Mouse (Mus musculus) gastrocnemius, postnatal 14 days (tissue): ENCODE measurements around the gene Gm45021. TPM values are rescaled to one million over a fixed set of nuclear protein-coding genes. Genes with fewer than 3 reads are reported as not detected.

Source experiments
- DNase-seq: peaks from one replicate; pipeline ENCODE4 v3.0.0; 2021; ENCODE audit warnings: mixed read lengths
- intact Hi-C: fragments of 180-260 bp; cut with DNase I; formaldehyde crosslinking; loops from one replicate; pipeline ENCODE4 v1.15.1; 2025; ENCODE audit warnings: low total_unique reads
- total RNA-seq, 2 experiments: library from RNA; stranded (reverse); gene quantifications; 2 replicates each; pipeline ENCODE4 v1.2.3; 2021

The Gm45021 gene
- total RNA-seq, 2 experiments from 2014 or later = not detected

DNA sequence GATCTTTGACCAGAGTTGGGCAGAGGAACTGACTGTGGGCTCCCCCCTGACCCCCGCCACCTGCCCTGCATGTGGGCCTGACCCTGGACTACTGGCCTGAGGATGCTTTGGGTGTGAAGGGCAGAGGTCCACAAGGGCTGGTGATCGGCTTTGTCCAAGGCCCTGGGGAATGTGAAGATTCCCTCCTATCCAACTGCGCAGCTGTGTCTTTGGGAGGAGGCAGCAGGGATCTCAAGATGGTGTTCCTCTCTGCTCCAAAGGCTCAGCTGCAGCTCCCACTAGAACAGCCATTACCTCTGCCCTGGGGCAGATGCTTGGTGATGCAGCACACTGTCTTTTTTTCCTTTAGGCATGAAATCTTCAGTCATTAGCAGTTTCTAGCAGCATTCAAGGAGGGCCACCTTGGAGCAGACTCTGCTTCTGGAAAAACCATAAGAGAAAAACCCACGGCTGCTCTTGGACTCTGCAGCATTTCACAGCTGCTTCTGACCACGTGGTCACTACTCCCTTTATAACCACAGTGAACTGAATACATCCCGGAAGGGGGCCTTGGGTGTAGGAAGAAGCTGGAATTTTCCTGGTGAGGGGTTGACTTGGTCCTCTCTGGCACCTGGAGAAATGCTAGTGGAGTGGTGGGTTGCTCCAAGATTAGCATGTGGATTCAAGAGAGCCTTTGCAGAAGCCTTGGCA is 48.5 kb downstream of the Gm45021 start:
- intact Hi-C loops = no loop called here
- no peak for DNase-seq

- no peak for DNase-seq
- intact Hi-C loops = no loop called here
Measured at GRCm38 (mm10) chr6:48638553-48638952, 49.1 kb downstream of the Gm45021 start.

- no peak for DNase-seq
- intact Hi-C loops = loop anchor here (2.0 to 10.0 kb wide), 4 partner anchors 31 to 467 kb away; partner anchors contain the start of gene Atp6v0e2
Measured at GRCm38 (mm10) chr6:48641391-48641790, 52.0 kb downstream of the Gm45021 start.

- intact Hi-C loops = loop anchor here (5.0 to 10.0 kb wide), 3 partner anchors 61 to 468 kb away; partner anchors contain the start of gene Atp6v0e2
- DNase-seq = no peak
Measured at GRCm38 (mm10) chr6:48642764-48643292, 53.4 kb downstream of the Gm45021 start.

DNA sequence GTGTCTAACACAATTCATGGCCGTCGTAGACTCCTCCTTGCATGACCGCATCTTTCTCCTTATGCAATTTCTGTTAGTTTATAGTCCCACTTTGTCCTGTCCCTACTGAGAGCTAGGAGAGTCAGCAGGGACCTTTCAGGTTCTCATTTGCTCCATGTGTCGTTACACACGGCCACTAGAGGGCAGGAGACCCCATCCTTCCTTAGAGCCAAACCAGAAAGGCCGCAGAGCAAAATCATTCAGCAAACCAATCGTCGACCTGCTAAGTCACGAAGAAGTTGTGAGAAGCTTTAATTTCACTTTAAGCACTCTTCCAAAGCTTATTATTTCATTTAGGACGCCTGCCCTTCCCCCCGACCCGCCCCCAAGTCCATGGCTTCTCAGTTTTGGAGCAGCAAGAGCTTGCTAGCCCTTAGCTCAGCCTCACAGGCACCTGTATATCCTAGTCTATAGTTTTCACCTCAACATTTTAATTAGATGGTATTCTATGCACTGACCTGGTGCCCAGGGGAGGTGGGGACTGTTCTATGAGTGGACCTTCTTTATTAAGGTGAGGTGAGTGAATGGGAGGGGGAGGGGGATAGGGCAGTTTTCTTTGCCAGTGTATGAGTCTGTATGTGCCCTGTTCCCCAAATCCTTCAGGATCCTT is 56.4 kb downstream of the Gm45021 start:
- intact Hi-C loops = loop anchor here (5.0 to 10.0 kb wide), 2 partner anchors 127 to 471 kb away; partner anchors contain the start of gene Gimap3
- peak; percentile 69 for DNase-seq

GRCm38 (mm10) chr6:48646309-48646690 is 56.9 kb downstream of the Gm45021 start:
- no peak for DNase-seq
- intact Hi-C loops = loop anchor here (5.0 to 10.0 kb wide), 2 partner anchors 126 to 471 kb away; partner anchors contain the start of gene Gimap3

DNA sequence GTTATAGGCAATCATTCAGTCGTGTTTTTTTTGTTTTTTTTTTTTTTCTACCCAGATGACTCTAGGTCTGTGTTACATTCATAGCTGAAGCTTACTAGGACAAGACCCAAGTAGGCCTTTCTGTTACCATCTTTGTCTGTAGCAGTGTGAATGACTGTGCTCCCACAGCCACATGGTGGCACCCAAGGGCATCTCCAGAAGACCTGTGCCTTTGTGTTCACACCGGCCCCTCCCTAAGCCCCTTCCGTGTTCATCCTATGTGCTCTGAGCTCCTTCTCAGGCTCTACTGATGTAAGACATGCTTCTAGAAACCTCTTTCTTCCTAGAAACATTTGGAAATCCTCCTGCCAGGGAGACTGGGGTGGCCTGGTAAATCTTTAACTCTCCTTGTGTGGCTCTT is 57.6 kb downstream of the Gm45021 start, which contains the start of gene Gimap8:
TSS of gene Gimap8 (plus strand) at position 240 of the 400 bp plus-strand sequence.
- intact Hi-C loops = loop anchor here (5.0 to 10.0 kb wide), 2 partner anchors 125 to 472 kb away; partner anchors contain the start of gene Gimap3
- DNase-seq = no peak

DNA sequence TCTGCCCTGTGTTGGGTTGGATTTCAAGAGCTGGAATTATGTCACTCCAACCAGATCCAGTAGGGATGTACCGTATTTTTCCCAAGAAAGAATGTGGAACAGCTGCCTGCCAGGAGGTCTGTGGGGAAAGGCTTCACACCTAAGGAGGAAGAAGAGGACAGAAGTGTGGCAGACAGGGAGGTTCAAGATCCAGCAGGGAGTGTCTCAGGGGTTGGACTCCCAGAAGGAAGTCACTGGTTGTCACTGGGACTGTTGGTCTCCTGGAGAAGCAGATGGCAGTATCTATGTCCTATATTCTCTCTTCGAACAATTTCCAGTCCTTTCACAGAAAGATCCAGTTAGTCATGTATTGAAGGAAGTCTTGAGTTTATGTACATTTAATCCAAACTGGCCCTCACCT is 58.2 kb downstream of the Gm45021 start:
- intact Hi-C loops = loop anchor here (5.0 to 10.0 kb wide), 2 partner anchors 125 to 473 kb away; partner anchors contain the start of gene Gimap3

DNA sequence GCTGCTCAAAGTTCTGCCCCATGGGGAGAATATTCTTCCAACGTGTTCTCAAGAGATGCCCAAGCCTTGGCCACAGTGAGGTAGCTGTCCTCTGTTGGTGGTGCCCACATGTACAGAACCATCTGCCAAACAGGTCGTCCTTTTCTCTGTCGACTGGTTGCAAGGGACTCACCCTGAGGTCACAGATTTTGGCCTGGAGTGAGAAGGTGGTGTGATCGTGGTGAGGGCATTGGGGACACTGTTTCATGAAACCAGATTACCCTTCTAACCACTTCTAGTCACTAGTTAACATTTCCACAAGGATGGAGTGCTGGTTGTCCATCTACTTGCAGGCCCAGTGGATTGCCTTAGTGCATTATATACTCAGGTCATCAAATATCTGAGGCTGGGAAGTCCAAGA is 59.4 kb downstream of the Gm45021 start:
- intact Hi-C loops = loop anchor here (5.0 to 10.0 kb wide), 2 partner anchors 124 to 474 kb away; partner anchors contain the start of gene Gimap3
- DNase-seq = no peak

More for the DNA sequence above, 58.2 kb downstream of the Gm45021 start:
- no peak for DNase-seq

DNA sequence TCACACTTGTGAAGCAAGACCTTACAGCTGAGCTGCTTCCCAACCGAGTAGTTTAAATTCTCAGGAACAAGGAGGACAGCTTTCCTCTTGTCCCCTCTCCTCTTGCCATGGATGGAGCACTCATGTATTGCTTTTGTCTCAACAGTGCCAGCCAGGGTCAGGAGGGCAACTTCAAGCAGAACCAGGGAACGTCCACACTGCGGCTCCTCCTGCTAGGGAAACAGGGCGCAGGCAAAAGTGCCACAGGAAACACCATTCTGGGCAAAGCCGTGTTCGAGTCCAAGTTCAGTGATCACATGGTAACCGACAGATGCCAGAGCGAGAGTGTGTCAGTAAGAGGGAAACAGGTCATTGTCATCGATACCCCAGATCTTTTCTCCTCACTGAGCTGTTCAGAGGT is 60.6 kb downstream of the Gm45021 start:
- intact Hi-C loops = loop anchor here (2.0 kb wide), 1 partner anchor 55 kb away; no protein-coding TSS in a partner anchor
- DNase-seq = no peak

DNA sequence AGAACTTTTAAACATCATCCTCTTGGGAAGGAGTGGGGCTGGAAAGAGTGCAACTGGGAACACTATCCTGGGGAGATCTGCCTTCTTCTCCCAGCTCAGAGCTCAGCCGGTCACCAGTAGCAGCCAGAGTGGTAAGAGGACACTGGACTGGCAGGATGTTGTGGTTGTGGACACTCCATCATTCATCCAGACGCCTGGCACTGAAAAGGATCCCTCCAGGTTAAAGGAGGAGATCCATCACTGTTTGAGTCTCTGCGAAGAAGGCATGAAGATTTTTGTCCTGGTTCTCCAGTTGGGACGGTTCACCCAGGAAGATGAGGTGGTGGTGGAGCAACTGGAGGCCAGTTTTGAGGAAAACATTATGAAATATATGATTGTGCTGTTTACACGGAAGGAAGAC is 69.3 kb downstream of the Gm45021 start:
- intact Hi-C loops = no loop called here
- DNase-seq = no peak

Other genes with a start within 250 kb of the Gm45021 start
- 10 to 100 TPM in 1 of 2 experiments, 1 to 10 TPM in 1; 8.7 to 11.0 TPM for gene Krba1, start 194.0 kb upstream of the Gm45021 start, total RNA-seq
- gene Zfp467, start 143.8 kb upstream of the Gm45021 start, total RNA-seq = 10 to 100 TPM; 15.9 to 16.5 TPM
- 1 to 10 TPM in 1 of 2 experiments, under 1 TPM in 1; 0.16 to 1.1 TPM for gene Sspo, start 141.4 kb upstream of the Gm45021 start, total RNA-seq
- 10 to 100 TPM; 48.6 to 48.9 TPM for gene Atp6v0e2, start 52.0 kb upstream of the Gm45021 start, total RNA-seq
- 10 to 100 TPM; 13.2 to 15.4 TPM for gene Lrrc61, start 34.8 kb upstream of the Gm45021 start, total RNA-seq
- gene Rarres2, start 16.8 kb upstream of the Gm45021 start, total RNA-seq = 10 to 100 TPM; 22.2 to 35.7 TPM
- gene Repin1, start 4.3 kb downstream of the Gm45021 start, total RNA-seq = 10 to 100 TPM; 18.5 to 19.0 TPM
- gene Gm44965, start 4.3 kb downstream of the Gm45021 start, total RNA-seq = 1 to 10 TPM in 1 of 2 experiments, not detected in 1; 2.0 TPM
- gene Zfp775, start 12.5 kb downstream of the Gm45021 start, total RNA-seq = 1 to 10 TPM; 5.2 to 5.5 TPM
- under 1 TPM; 0.40 to 0.45 TPM for gene AI854703, start 37.2 kb downstream of the Gm45021 start, total RNA-seq
- 1 to 10 TPM; 4.3 to 5.3 TPM for gene Gimap8, start 57.6 kb downstream of the Gm45021 start, total RNA-seq
- 1 to 10 TPM; 1.6 to 2.2 TPM for gene Gimap9, start 86.5 kb downstream of the Gm45021 start, total RNA-seq
- 10 to 100 TPM; 10.7 to 12.5 TPM for gene Gimap4, start 94.9 kb downstream of the Gm45021 start, total RNA-seq
- gene Gimap6, start 118.6 kb downstream of the Gm45021 start, total RNA-seq = 10 to 100 TPM; 21.8 to 22.0 TPM
- 1 to 10 TPM; 1.8 to 4.3 TPM for gene Gm28053, start 129.0 kb downstream of the Gm45021 start, total RNA-seq
- gene Gimap7, start 129.0 kb downstream of the Gm45021 start, total RNA-seq = not detected
- 1 to 10 TPM; 5.7 to 6.4 TPM for gene Gimap1, start 149.4 kb downstream of the Gm45021 start, total RNA-seq
- 1 to 10 TPM; 3.6 to 4.5 TPM for gene Gimap5, start 156.6 kb downstream of the Gm45021 start, total RNA-seq
- gene Gimap3, start 181.2 kb downstream of the Gm45021 start, total RNA-seq = under 1 TPM in 1 of 2 experiments, not detected in 1; 0.22 TPM